Mouse (Mus musculus) CH12.LX (cell line): ENCODE measurements at regions not wholly inside any gene's neighbourhood (a gene's known extent, or its start where the extent isn't known, plus 50 kb on each side); places are given as distances from the start of the nearest gene placed in this dataset.

Experiments used
- DNase-seq: peaks from one replicate; pipeline ENCODE4 v3.0.0-alpha.2; 2013; ENCODE audit errors: extremely low read depth
- H3K27ac ChIP-seq: 2 replicates; pipeline ENCODE4 v1.5.1; 2012; ENCODE audit warnings: low read depth, mild to moderate bottlenecking, control low read depth, moderate library complexity; ENCODE audit not compliant: insufficient read depth
- H3K27me3 ChIP-seq: replicated peaks from 2 replicates; pipeline ENCODE3; 2012; ENCODE audit warnings: inconsistent platforms
- H3K36me3 ChIP-seq, 2 experiments: replicated peaks in 1 of 2; 2 replicates each; pipeline versions ENCODE3 to v1.6.1; 2012; ENCODE audit warnings: inconsistent platforms in 1 of 2, low read length in 1 of 2, mild to moderate bottlenecking in 1 of 2, mixed read lengths in 1 of 2, moderate library complexity in 1 of 2; ENCODE audit not compliant: control insufficient read depth in 1 of 2, insufficient read depth in 1 of 2
- H3K4me1 ChIP-seq, 2 experiments: 2 replicates each; pipeline ENCODE4 v1.6.1; 2012; ENCODE audit warnings: inconsistent platforms in 1 of 2, moderate library complexity in 1 of 2; ENCODE audit not compliant: insufficient read depth in 2 of 2, control insufficient read depth in 1 of 2
- H3K4me2 ChIP-seq: 2 replicates; pipeline ENCODE4 v1.6.1; 2012; ENCODE audit warnings: low read depth, mild to moderate bottlenecking, control low read depth; ENCODE audit not compliant: poor library complexity, insufficient read depth, severe bottlenecking
- H3K4me3 ChIP-seq, 3 experiments: fragments of 150-350 bp in 1 of 3; sonication (generic) in 1 of 3; replicated peaks in 1 of 3; 2 replicates each; pipeline versions ENCODE3 to v1.5.1; 2011 to 2012; ENCODE audit warnings: low read depth in 2 of 3, low read length in 2 of 3, mild to moderate bottlenecking in 2 of 3, moderate library complexity in 2 of 3, control low read depth in 1 of 3, improper control_type of control experiment in 1 of 3, inconsistent platforms in 1 of 3, mixed read lengths in 1 of 3; ENCODE audit not compliant: poor library complexity in 1 of 3
- H3K79me2 ChIP-seq: replicated peaks from 2 replicates; pipeline ENCODE4 v1.6.1; 2012; ENCODE audit warnings: mild to moderate bottlenecking, moderate library complexity; ENCODE audit not compliant: control insufficient read depth, poor library complexity, insufficient read depth, severe bottlenecking; ENCODE audit errors: extremely low read depth
- H3K9ac ChIP-seq: 2 replicates; pipeline ENCODE4 v1.6.1; 2012; ENCODE audit warnings: low read depth, mild to moderate bottlenecking, control low read depth, moderate library complexity; ENCODE audit not compliant: insufficient read depth
- H3K9me3 ChIP-seq: replicated peaks from 2 replicates; pipeline ENCODE3; 2012; ENCODE audit warnings: low read length, inconsistent platforms, mixed read lengths
- BHLHE40 ChIP-seq: IDR thresholded peaks from 2 replicates; pipeline ENCODE4 v1.6.1; 2011; ENCODE audit warnings: mild to moderate bottlenecking, low read depth, low read length, improper control_type of control experiment
- CHD2 ChIP-seq: IDR thresholded peaks from 2 replicates; pipeline ENCODE4 v1.6.1; 2011; ENCODE audit warnings: low read length, improper control_type of control experiment
- EP300 ChIP-seq: IDR thresholded peaks from 2 replicates; pipeline ENCODE4 v1.6.1; 2011; ENCODE audit warnings: low read length, improper control_type of control experiment
- HCFC1 ChIP-seq: IDR thresholded peaks from 2 replicates; pipeline ENCODE4 v1.6.1; 2012; ENCODE audit warnings: low read depth, mild to moderate bottlenecking, inconsistent platforms, low read length, improper control_type of control experiment
- KAT2A ChIP-seq: IDR thresholded peaks from 2 replicates; pipeline ENCODE4 v1.6.1; 2012; ENCODE audit warnings: low read length, improper control_type of control experiment, inconsistent platforms; ENCODE audit not compliant: insufficient replicate concordance
- MAFK ChIP-seq: IDR thresholded peaks from 2 replicates; pipeline ENCODE4 v1.6.1; 2011; ENCODE audit warnings: low read length, improper control_type of control experiment; ENCODE audit not compliant: insufficient replicate concordance
- MAZ ChIP-seq: IDR thresholded peaks from 2 replicates; pipeline ENCODE4 v1.6.1; 2012; ENCODE audit warnings: low read depth, mild to moderate bottlenecking, inconsistent platforms, low read length, improper control_type of control experiment, moderate library complexity
- MEF2A ChIP-seq: IDR thresholded peaks from 2 replicates; pipeline ENCODE4 v1.6.1; 2014; ENCODE audit warnings: low read depth, mild to moderate bottlenecking, inconsistent platforms, low read length, improper control_type of control experiment, borderline replicate concordance
- MXI1 ChIP-seq: IDR thresholded peaks from 2 replicates; pipeline ENCODE4 v1.6.1; 2011; ENCODE audit warnings: mild to moderate bottlenecking, low read depth, low read length, improper control_type of control experiment
- MYC ChIP-seq: IDR thresholded peaks from 2 replicates; pipeline ENCODE4 v1.6.1; 2011; ENCODE audit warnings: low read depth, mild to moderate bottlenecking, improper control_type of control experiment, low read length
- NELFE ChIP-seq: IDR thresholded peaks from 2 replicates; pipeline ENCODE4 v1.6.1; 2011; ENCODE audit warnings: low read depth, low read length, improper control_type of control experiment
- PAX5 ChIP-seq: IDR thresholded peaks from 2 replicates; pipeline ENCODE4 v1.6.1; 2012; ENCODE audit warnings: low read length, inconsistent platforms, mixed read lengths
- RAD21 ChIP-seq: IDR thresholded peaks from 2 replicates; pipeline ENCODE4 v1.6.1; 2011; ENCODE audit warnings: low read depth, mild to moderate bottlenecking, low read length, improper control_type of control experiment, moderate library complexity
- RCOR1 ChIP-seq: conservative IDR thresholded peaks from 2 replicates; pipeline ENCODE4 v1.6.1; 2012; ENCODE audit warnings: low read depth, mild to moderate bottlenecking, inconsistent platforms, low read length, improper control_type of control experiment
- TBP ChIP-seq: conservative IDR thresholded peaks from 2 replicates; pipeline ENCODE4 v1.6.1; 2011; ENCODE audit warnings: low read depth, low read length, improper control_type of control experiment
- UBTF ChIP-seq: IDR thresholded peaks from 2 replicates; pipeline ENCODE4 v1.6.1; 2012; ENCODE audit warnings: low read depth, mild to moderate bottlenecking, inconsistent platforms, low read length, improper control_type of control experiment, moderate library complexity
- USF2 ChIP-seq: conservative IDR thresholded peaks from 2 replicates; pipeline ENCODE4 v1.6.1; 2011; ENCODE audit warnings: low read depth, low read length, improper control_type of control experiment
- ZKSCAN1 ChIP-seq: IDR thresholded peaks from 2 replicates; pipeline ENCODE4 v1.6.1; 2012; ENCODE audit warnings: low read depth, inconsistent platforms, low read length, improper control_type of control experiment, borderline replicate concordance
- ZNF384 ChIP-seq: IDR thresholded peaks from 2 replicates; pipeline ENCODE4 v1.6.1; 2012; ENCODE audit warnings: low read depth, low read length, improper control_type of control experiment, inconsistent platforms
- dilution Hi-C: fragments of 300-500 bp; cut with MboI; formaldehyde crosslinking; loops from 2 replicates; pipeline ENCODE4 v1.14.3; 2020; ENCODE audit warnings: low sequenced_read_pairs; ENCODE audit not compliant: extremely low pct_unique_long_range_greater_than_20kb, extremely low pct_ligation_motif_present
- in situ Hi-C: fragments of 300-500 bp; cut with MboI; formaldehyde crosslinking; loops from 3 replicates; pipeline ENCODE4 v1.14.3; 2019; ENCODE audit warnings: low sequenced_read_pairs, low pct_ligation_motif_present, low pct_unique_long_range_greater_than_20kb, mixed read lengths

- no peak overlapping the region for H3K4me3 ChIP-seq
- dilution Hi-C loops (no loop called here), in situ Hi-C loops (no loop called here)
- H3K36me3 ChIP-seq: no peaks in the 10 kb centered on the region
- TF ChIP-seq USF2 (no peak), HCFC1 (no peak), CHD2 (no peak), RCOR1 (no peak), MAFK (no peak)
- no peaks in the 10 kb centered on the region for H3K9me3 ChIP-seq
- no peaks in the 10 kb centered on the region for H3K79me2 ChIP-seq
- H3K27ac ChIP-seq: no peak overlapping the region
- peaks cover 0 to 6% of the 10 kb centered on the region in 2 experiments; a peak in 2 of 4 replicates for H3K4me1 ChIP-seq
- no peaks in the 10 kb centered on the region for H3K27me3 ChIP-seq
- no peak for DNase-seq
- no peak overlapping the region for H3K9ac ChIP-seq
- H3K4me2 ChIP-seq: no peak overlapping the region
Observed at GRCm38 (mm10) chr11:45679293-45679673, 172.6 kb upstream of the Clint1 start.

- Histone ChIP-seq H3K27me3 (no peaks in the 10 kb centered on the region), H3K4me3 (no peak overlapping the region), H3K4me2 (no peak overlapping the region), H3K9ac (no peak overlapping the region), H3K9me3 (no peaks in the 10 kb centered on the region), H3K36me3 (no peaks in the 10 kb centered on the region), H3K27ac (no peak overlapping the region), H3K4me1 (peaks cover 0 to 6% of the 10 kb centered on the region in 2 experiments; a peak in 2 of 4 replicates), H3K79me2 (no peaks in the 10 kb centered on the region)
- TF ChIP-seq KAT2A (no peak), RAD21 (no peak), MAZ (no peak), TBP (no peak), MEF2A (no peak), BHLHE40 (no peak), MXI1 (no peak), HCFC1 (no peak), ZNF384 (no peak), NELFE (no peak), CHD2 (no peak), ZKSCAN1 (no peak)
- dilution Hi-C loops (no loop called here), in situ Hi-C loops (no loop called here)
- no peak for DNase-seq
Observed at GRCm38 (mm10) chr11:45685571-45685970, 166.3 kb upstream of the Clint1 start.

GRCm38 (mm10) chr11:45693206-45693605 is 158.6 kb upstream of the Clint1 start:
- no peak for TF ChIP-seq PAX5
- no peak for TF ChIP-seq EP300
- TF ChIP-seq MYC: no peak
- no peak for TF ChIP-seq ZKSCAN1
- no peak for TF ChIP-seq UBTF
- no peak for TF ChIP-seq RAD21
- H3K4me2 ChIP-seq: no peak overlapping the region
- H3K27me3 ChIP-seq: no peaks in the 10 kb centered on the region
- dilution Hi-C loops: no loop called here
- H3K9ac ChIP-seq: no peak overlapping the region
- DNase-seq: no peak
- H3K79me2 ChIP-seq: no peaks in the 10 kb centered on the region
- no peak overlapping the region for H3K4me3 ChIP-seq
- in situ Hi-C loops: no loop called here
- H3K9me3 ChIP-seq: peaks cover 7% of the 10 kb centered on the region
- no peaks in the 10 kb centered on the region for H3K36me3 ChIP-seq
- no peaks in the 10 kb centered on the region for H3K4me1 ChIP-seq
- H3K27ac ChIP-seq: no peak overlapping the region
